Mouse (Mus musculus) heart, embryonic 11.5 days (tissue): ENCODE data around the gene Abcc8. TPM values are rescaled to one million over a fixed set of nuclear protein-coding genes. Genes with fewer than 3 reads are reported as not detected.
"Not testable (repeated sequence)": the region's sequence is repeated elsewhere in the genome, so short reads cannot be mapped to it uniquely, and the experiment has no call there.

Experiments
- ATAC-seq: fragments of 200-750 bp; cut with Nextera tagmentation; replicated peaks from 2 replicates; pipeline ENCODE4 v1.8.0; 2017; ENCODE audit warnings: moderate library complexity; ENCODE audit not compliant: insufficient number of reproducible peaks, low FRiP score, low TSS enrichment
- H3K27ac ChIP-seq: fragments of 300-500 bp; sonication (generic); 2 replicates; pipeline ENCODE4 v1.5.1; 2014; ENCODE audit warnings: mild to moderate bottlenecking, low read depth, low read length
- H3K27me3 ChIP-seq: fragments of 300-500 bp; sonication (generic); 2 replicates; pipeline ENCODE4 v1.6.1; 2014; ENCODE audit warnings: mild to moderate bottlenecking, low read length, mixed read lengths; ENCODE audit not compliant: control insufficient read depth, insufficient read depth
- H3K36me3 ChIP-seq: fragments of 300-500 bp; sonication (generic); 2 replicates; pipeline ENCODE4 v1.6.1; 2014; ENCODE audit warnings: mild to moderate bottlenecking, low read length, moderate library complexity, mixed read lengths; ENCODE audit not compliant: control insufficient read depth, insufficient read depth
- H3K4me1 ChIP-seq: fragments of 300-500 bp; sonication (generic); 2 replicates; pipeline ENCODE4 v1.6.1; 2014; ENCODE audit warnings: low read length; ENCODE audit not compliant: control insufficient read depth, insufficient read depth
- H3K4me2 ChIP-seq: fragments of 300-500 bp; sonication (generic); 2 replicates; pipeline ENCODE4 v1.6.1; 2014; ENCODE audit warnings: mild to moderate bottlenecking, moderate library complexity
- H3K4me3 ChIP-seq: fragments of 300-500 bp; sonication (generic); 2 replicates; pipeline ENCODE4 v1.5.1; 2014; ENCODE audit warnings: low read depth, low read length
- H3K9ac ChIP-seq: fragments of 300-500 bp; sonication (generic); 2 replicates; pipeline ENCODE4 v1.6.1; 2014; ENCODE audit warnings: mild to moderate bottlenecking, low read depth, low read length, moderate library complexity
- H3K9me3 ChIP-seq: fragments of 300-500 bp; sonication (generic); replicated peaks from 2 replicates; pipeline ENCODE4 v1.6.1; 2016; ENCODE audit warnings: low read length; ENCODE audit not compliant: control insufficient read depth
- WGBS: fragments of 180-500 bp; shearing (Covaris S2); extraction: QIAGEN DNeasy Blood & Tissue Kit; methylation state at CpG from one replicate; pipeline ENCODE4 v1.1.7; 2014; ENCODE audit not compliant: insufficient replicate concordance; 5-methylcytosine and 5-hydroxymethylcytosine counted together
- polyA plus RNA-seq: library from polyadenylated mRNA; unstranded; fragments of >200 nt; fragmentation: Nextera tagmentation; extraction: Ambion mirVana; gene quantifications from 2 replicates; pipeline ENCODE4 v1.2.1, GENCODE M21; 2014

Abcc8 gene
- polyA plus RNA-seq, 1 experiment from 2014 or later, result 6.8 TPM

GRCm38 (mm10) chr7:46204775-46205174 lies 24.9 kb upstream of the Abcc8 start:
- WGBS, result 64% methylated on average over 6 of the region's 6 CpGs
- ATAC-seq, result no peak

GRCm38 (mm10) chr7:46204046-46204471 lies 24.2 kb upstream of the Abcc8 start:
- Histone ChIP-seq H3K9me3 (no peaks in the 10 kb centered on the region), H3K4me2 (no peak overlapping the region), H3K4me3 (no peak overlapping the region), H3K36me3 (no peaks in the 10 kb centered on the region), H3K4me1 (peaks cover 4% of the 10 kb centered on the region; the same call in 1 of the 2 replicates), H3K27ac (no peak overlapping the region), H3K27me3 (peaks cover 2% of the 10 kb centered on the region; the same call in 1 of the 2 replicates), H3K9ac (no peak overlapping the region)
- WGBS, result 44% methylated on average over 11 of the region's 11 CpGs
- ATAC-seq, result no peak

More at GRCm38 (mm10) chr7:46204775-46205174, 24.9 kb upstream of the Abcc8 start:
- H3K9ac ChIP-seq, result no peak overlapping the region
- H3K9me3 ChIP-seq, result no peaks in the 10 kb centered on the region
- H3K36me3 ChIP-seq, result no peaks in the 10 kb centered on the region
- peaks cover 2% of the 10 kb centered on the region; the same call in 1 of the 2 replicates for H3K27me3 ChIP-seq
- no peak overlapping the region for H3K4me2 ChIP-seq
- no peak overlapping the region for H3K4me3 ChIP-seq
- no peak overlapping the region for H3K27ac ChIP-seq
- peaks cover 4% of the 10 kb centered on the region; the same call in 1 of the 2 replicates for H3K4me1 ChIP-seq

- Histone ChIP-seq H3K9me3 (no peaks in the 10 kb centered on the region), H3K9ac (no peak overlapping the region), H3K27ac (no peak overlapping the region), H3K4me1 (peaks cover 4% of the 10 kb centered on the region; the same call in 1 of the 2 replicates), H3K4me3 (no peak overlapping the region), H3K36me3 (no peaks in the 10 kb centered on the region), H3K27me3 (0 out of 2 replicates have a peak, but pooled peaks cover 2% of the 10 kb centered on the region), H3K4me2 (no peak overlapping the region)
- no peak for ATAC-seq
- 19% methylated on average over 14 of the region's 14 CpGs for WGBS
Observed at GRCm38 (mm10) chr7:46201649-46202048, 21.8 kb upstream of the Abcc8 start.

GRCm38 (mm10) chr7:46200021-46200420 lies 20.2 kb upstream of the Abcc8 start:
- no peak overlapping the region for H3K4me3 ChIP-seq
- H3K9me3 ChIP-seq, result no peaks in the 10 kb centered on the region
- H3K36me3 ChIP-seq, result no peaks in the 10 kb centered on the region
- H3K4me2 ChIP-seq, result no peak overlapping the region
- WGBS, result 71% methylated on average over 6 of the region's 6 CpGs
- ATAC-seq, result no peak
- 0 out of 2 replicates have a peak, but pooled peaks cover 2% of the 10 kb centered on the region for H3K27me3 ChIP-seq
- H3K9ac ChIP-seq, result no peak overlapping the region
- peaks cover 4% of the 10 kb centered on the region; the same call in 1 of the 2 replicates for H3K4me1 ChIP-seq
- no peak overlapping the region for H3K27ac ChIP-seq

GRCm38 (mm10) chr7:46195356-46195755 lies 15.5 kb upstream of the Abcc8 start:
- Histone ChIP-seq H3K4me1 (0 out of 2 replicates have a peak, but pooled peaks cover 3% of the 10 kb centered on the region), H3K36me3 (no peaks in the 10 kb centered on the region), H3K9ac (no peak overlapping the region), H3K4me3 (no peak overlapping the region), H3K9me3 (no peaks in the 10 kb centered on the region), H3K27ac (no peak overlapping the region), H3K27me3 (0 out of 2 replicates have a peak, but pooled peaks cover 2% of the 10 kb centered on the region), H3K4me2 (no peak overlapping the region)
- 79% methylated on average over 5 of the region's 5 CpGs for WGBS
- no peak for ATAC-seq

- Histone ChIP-seq H3K4me1 (peaks cover 4% of the 10 kb centered on the region), H3K27ac (no peak overlapping the region), H3K27me3 (peaks cover 20% of the 10 kb centered on the region), H3K4me2 (no peak overlapping the region), H3K9ac (no peak overlapping the region), H3K36me3 (no peaks in the 10 kb centered on the region), H3K4me3 (no peak overlapping the region), H3K9me3 (no peaks in the 10 kb centered on the region)
- ATAC-seq, result no peak
Observed at GRCm38 (mm10) chr7:46184232-46184631, 4.4 kb upstream of the Abcc8 start.

GRCm38 (mm10) chr7:46181590-46181989 lies 1.8 kb upstream of the Abcc8 start:
- peaks cover 41% of the 10 kb centered on the region for H3K27me3 ChIP-seq
- no peaks in the 10 kb centered on the region for H3K36me3 ChIP-seq
- H3K9ac ChIP-seq, result no peak overlapping the region
- no peak overlapping the region for H3K4me3 ChIP-seq
- peaks cover 4% of the 10 kb centered on the region for H3K4me1 ChIP-seq
- no peaks in the 10 kb centered on the region for H3K9me3 ChIP-seq
- no peak overlapping the region for H3K27ac ChIP-seq
- no peak overlapping the region for H3K4me2 ChIP-seq
- WGBS, result 1% methylated on average over 3 of the region's 3 CpGs
- no peak for ATAC-seq

GRCm38 (mm10) chr7:46168980-46169379 lies 10.9 kb downstream of the Abcc8 start:
- H3K9ac ChIP-seq, H3K9me3 ChIP-seq, ATAC-seq, H3K4me1 ChIP-seq, H3K4me3 ChIP-seq, H3K27me3 ChIP-seq, H3K36me3 ChIP-seq, H3K4me2 ChIP-seq, H3K27ac ChIP-seq: not testable (repeated sequence)
- 83% methylated on average over 1 of the region's 1 CpGs for WGBS

- Histone ChIP-seq H3K9ac (no peak overlapping the region), H3K4me2 (no peak overlapping the region), H3K36me3 (no peaks in the 10 kb centered on the region), H3K27me3 (no peaks in the 10 kb centered on the region), H3K27ac (no peak overlapping the region), H3K4me1 (no peaks in the 10 kb centered on the region), H3K9me3 (no peaks in the 10 kb centered on the region), H3K4me3 (no peak overlapping the region)
- 85% methylated on average over 6 of the region's 6 CpGs for WGBS
- ATAC-seq, result no peak
Observed at GRCm38 (mm10) chr7:46168402-46168801, 11.4 kb downstream of the Abcc8 start.
